ENCODE assay signal across 7 mouse cellular contexts in the genomic region with DNA sequence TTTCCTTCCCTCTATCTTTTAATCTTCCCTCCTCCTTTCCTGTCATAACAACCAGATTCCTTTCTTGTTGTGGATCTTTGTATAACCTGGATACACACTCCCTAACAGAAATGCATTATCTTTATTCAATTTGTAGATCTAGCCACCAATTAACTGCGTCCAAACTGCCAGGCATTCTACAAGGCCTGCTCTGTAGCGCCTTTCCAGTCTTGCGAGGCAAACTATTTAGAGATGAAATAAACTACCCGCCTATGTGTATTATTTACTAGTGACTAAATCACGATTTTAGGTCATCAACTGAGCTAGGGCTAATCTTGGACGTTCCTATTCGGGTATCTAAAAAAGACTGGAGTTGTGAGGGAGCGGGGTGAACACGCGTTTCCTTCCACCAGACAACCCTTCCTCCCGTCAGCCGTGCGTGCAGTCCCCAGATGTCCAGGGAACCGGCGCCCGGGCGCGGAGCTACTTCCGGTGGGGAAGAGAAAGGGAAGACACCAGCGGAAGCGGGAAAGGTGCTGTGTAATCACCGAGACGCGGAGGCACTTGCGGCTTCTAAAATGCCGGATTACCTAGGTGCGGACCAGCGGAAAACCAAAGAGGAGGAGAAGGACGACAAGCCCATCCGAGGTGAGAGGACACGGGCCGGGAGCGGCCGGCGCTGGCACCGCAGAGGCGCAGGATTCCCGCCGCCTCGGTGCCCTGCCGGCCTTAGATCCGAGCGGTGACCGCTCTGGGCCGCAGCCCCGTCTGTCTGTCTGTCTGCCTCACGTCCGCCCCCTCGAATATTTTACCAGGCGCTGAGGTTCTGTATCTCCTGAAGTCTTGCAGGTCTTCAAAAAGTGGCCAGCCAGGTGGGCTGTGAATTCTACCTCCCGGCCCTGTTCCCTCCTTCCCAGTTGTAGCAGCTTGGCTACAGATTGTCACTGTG. TPM values are rescaled to one million over a fixed set of nuclear protein-coding genes. Genes with fewer than 3 reads are reported as not detected.
DNase-seq lines count a peak whose midpoint lies in the region; ATAC-seq lines count a peak whose summit lies in the region.

No protein-coding gene starts in this region.

- H3K4me2 ChIP-seq in intestine, embryonic 15.5 days (replicated peaks), result peak overlapping the region; percentile 65

- H3K4me3 ChIP-seq in intestine, embryonic 15.5 days (replicated peaks), result peak overlapping the region; percentile 85
- H3K4me3 ChIP-seq in midbrain, embryonic 10.5 days, result peak overlapping the region; percentile 88

- H3K27me3 ChIP-seq in intestine, embryonic 15.5 days (replicated peaks), result no peaks in the 10 kb centered on the region
- H3K27me3 ChIP-seq in midbrain, embryonic 10.5 days (ENCODE audit: low read depth, poor library complexity, severe bottlenecking), result no peaks in the 10 kb centered on the region

- H3K27ac ChIP-seq in intestine, embryonic 15.5 days, result peak overlapping the region; percentile 84
- H3K27ac ChIP-seq in midbrain, embryonic 10.5 days (replicated peaks), result peak overlapping the region; percentile 93

- 2% methylated on average over 51 of the region's 51 CpGs for WGBS in intestine, embryonic 15.5 days
- WGBS in midbrain, embryonic 10.5 days, result 3% methylated on average over 51 of the region's 51 CpGs

- H3K4me1 ChIP-seq in intestine, embryonic 15.5 days (replicated peaks), result peaks cover 6% of the 10 kb centered on the region; the same call in 1 of the 2 replicates
- H3K4me1 ChIP-seq in midbrain, embryonic 10.5 days, result peaks cover 40% of the 10 kb centered on the region

- intact Hi-C loops in gastrocnemius, postnatal 36 days (cut with DNase I), result no loop called here
- intact Hi-C loops in left cerebral cortex, postnatal 25 days (cut with DNase I), result loop anchor here (5.0 kb wide), 2 partner anchors 49 to 731 kb away; a partner anchor contains a TSS

- no peaks in the 10 kb centered on the region for H3K9me3 ChIP-seq in intestine, embryonic 15.5 days
- no peaks in the 10 kb centered on the region for H3K9me3 ChIP-seq in midbrain, embryonic 10.5 days (replicated peaks)

- DNase-seq in adrenal gland, adult 2 months, result peak; percentile 94
- peak; percentile 85 for DNase-seq in embryo, embryonic 11.5 days (ENCODE audit: low read depth, low spot score)
- DNase-seq in gastrocnemius, postnatal 36 days, result peak; percentile 88
- peak; percentile 93 to 94 for DNase-seq in left cerebral cortex, postnatal 25 days (ENCODE audit: low spot score in 2 of 2)
- DNase-seq in midbrain, embryonic 10.5 days (ENCODE audit: low spot score), result peak; percentile 95
- DNase-seq in right cerebral cortex, postnatal 4 days, result peak; percentile 92

- peak overlapping the region; percentile 92 for H3K9ac ChIP-seq in intestine, embryonic 15.5 days

- peak; percentile 86 for ATAC-seq in intestine, embryonic 15.5 days

- H3K36me3 ChIP-seq in intestine, embryonic 15.5 days, result peaks cover 10% of the 10 kb centered on the region
- H3K36me3 ChIP-seq in midbrain, embryonic 10.5 days, result peaks cover 40% of the 10 kb centered on the region

RNA-seq across cellular contexts. Expression of a gene that starts 1.4 kb away (rescaled TPM):
- 100 to 1,000 TPM; 136 to 146 TPM for total RNA-seq in adrenal gland, adult 2 months (2021)
- polyA plus RNA-seq in adrenal gland, adult 2 months (2012; rRNA removed), result 7.7 and 8.2 TPM in 2 replicates
- total RNA-seq in gastrocnemius, postnatal 36 days (2021), result 100 to 1,000 TPM in 1 of 2 experiments, 10 to 100 TPM in 1; 95.2 to 108 TPM
- polyA plus RNA-seq in intestine, embryonic 15.5 days (2015; fragmentation: Nextera tagmentation; extraction: Ambion mirVana), result 165 and 175 TPM in 2 replicates
- 100 to 1,000 TPM; 108 to 118 TPM for total RNA-seq in left cerebral cortex, postnatal 25 days (2021)
- 247 and 261 TPM in 2 replicates for polyA plus RNA-seq in midbrain, embryonic 10.5 days (2016; fragmentation: Nextera tagmentation; extraction: Ambion mirVana)

RNA-seq across cellular contexts. Expression of a gene that starts 1.5 kb away (rescaled TPM):
- 10 to 100 TPM; 27.6 to 33.5 TPM for total RNA-seq in adrenal gland, adult 2 months (2021)
- 36.7 and 42.7 TPM in 2 replicates for polyA plus RNA-seq in adrenal gland, adult 2 months (2012; rRNA removed)
- total RNA-seq in gastrocnemius, postnatal 36 days (2021), result 10 to 100 TPM; 17.7 to 21.2 TPM
- polyA plus RNA-seq in intestine, embryonic 15.5 days (2015; fragmentation: Nextera tagmentation; extraction: Ambion mirVana), result 76.3 and 88.1 TPM in 2 replicates
- total RNA-seq in left cerebral cortex, postnatal 25 days (2021), result 10 to 100 TPM; 29.6 to 34.9 TPM
- polyA plus RNA-seq in midbrain, embryonic 10.5 days (2016; fragmentation: Nextera tagmentation; extraction: Ambion mirVana), result 89.0 and 100 TPM in 2 replicates

RNA-seq across cellular contexts. Expression of a gene that starts 49.6 kb away (rescaled TPM):
- 100 to 1,000 TPM; 273 to 311 TPM for total RNA-seq in adrenal gland, adult 2 months (2021)
- 27.1 and 35.1 TPM in 2 replicates for polyA plus RNA-seq in adrenal gland, adult 2 months (2012; rRNA removed)
- 100 to 1,000 TPM in 1 of 2 experiments, 10 to 100 TPM in 1; 95.6 to 111 TPM for total RNA-seq in gastrocnemius, postnatal 36 days (2021)
- 80.7 and 88.8 TPM in 2 replicates for polyA plus RNA-seq in intestine, embryonic 15.5 days (2015; fragmentation: Nextera tagmentation; extraction: Ambion mirVana)
- total RNA-seq in left cerebral cortex, postnatal 25 days (2021), result 10 to 100 TPM; 68.0 to 71.4 TPM
- 87.0 and 88.6 TPM in 2 replicates for polyA plus RNA-seq in midbrain, embryonic 10.5 days (2016; fragmentation: Nextera tagmentation; extraction: Ambion mirVana)

Comparison
In these comparisons a context has a peak if more than half of its experiments do, and no peak if none do; other contexts are left out.
1. Peak in every context shown above with its lines: DNase-seq, ATAC-seq, H3K4me3 ChIP-seq and H3K27ac ChIP-seq.